Mouse (Mus musculus) cerebellum, adult 18-20 months (tissue): ENCODE data around the gene Med13.
"Not testable (repeated sequence)": the region's sequence is repeated elsewhere in the genome, so short reads cannot be mapped to it uniquely, and the experiment has no call there.

Source experiments
- DNase-seq, 2 experiments: peaks; one replicate each; pipeline ENCODE4 v3.0.0; 2021

Gene Med13

DNA sequence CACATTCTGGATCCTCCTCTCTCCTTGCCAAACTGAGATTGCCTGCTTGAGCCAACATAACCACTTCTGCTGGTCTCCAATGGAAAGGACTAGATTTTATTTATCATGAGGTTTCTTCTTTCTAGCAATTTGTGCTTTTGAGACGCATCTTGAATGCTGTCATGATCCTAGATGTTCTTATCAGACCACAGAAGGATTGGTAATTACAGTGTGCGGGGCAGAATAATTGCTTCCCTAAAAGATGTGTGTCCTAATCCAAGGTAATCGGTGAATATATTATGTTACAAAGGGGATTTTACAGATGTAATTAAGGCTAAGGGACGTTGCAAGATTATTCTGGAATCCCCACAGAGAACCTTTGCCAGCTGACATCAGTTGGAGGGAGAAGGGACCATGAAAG, 21.6 kb upstream of the Med13 start:
- DNase-seq: no peak

DNA sequence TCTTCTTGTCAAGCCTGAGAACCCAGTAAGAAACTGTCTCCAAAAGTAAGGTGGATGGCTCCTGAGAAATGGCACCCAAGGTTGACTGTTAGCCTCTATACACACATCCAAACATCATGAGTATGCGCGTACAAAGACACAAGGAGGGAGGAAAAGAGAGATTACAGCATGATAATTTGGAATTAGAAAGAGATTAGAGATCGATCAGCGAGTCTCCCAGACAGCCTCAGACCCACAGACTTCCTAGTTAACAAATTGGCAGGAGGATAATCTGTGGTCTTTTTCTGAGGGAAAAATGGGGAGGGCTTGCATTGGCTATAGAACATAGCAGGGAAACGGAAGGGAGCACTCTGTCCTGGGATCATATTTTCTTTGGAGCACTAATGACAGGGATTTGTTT, 20.4 kb upstream of the Med13 start:
- DNase-seq: no peak

DNA sequence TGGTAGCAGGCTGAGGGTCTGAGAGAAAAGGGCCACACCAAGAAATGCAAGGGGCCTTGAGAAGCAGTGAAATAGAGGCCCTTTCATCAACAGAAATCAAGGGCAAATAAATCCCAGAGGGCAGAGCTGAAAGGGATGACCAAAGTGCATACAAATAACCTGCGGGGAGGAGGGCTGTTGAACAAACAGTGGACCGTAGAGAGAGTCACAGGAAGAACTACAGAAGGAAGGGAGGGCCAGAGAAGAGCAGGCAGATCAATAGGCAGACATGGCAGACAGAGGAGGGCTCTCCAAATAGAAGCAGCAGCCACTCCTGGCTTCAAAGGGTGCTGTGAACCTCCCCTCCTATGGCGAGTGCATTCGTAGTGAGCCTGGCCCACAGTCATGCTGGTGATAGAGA, 19.3 kb upstream of the Med13 start:
- no peak for DNase-seq

DNA sequence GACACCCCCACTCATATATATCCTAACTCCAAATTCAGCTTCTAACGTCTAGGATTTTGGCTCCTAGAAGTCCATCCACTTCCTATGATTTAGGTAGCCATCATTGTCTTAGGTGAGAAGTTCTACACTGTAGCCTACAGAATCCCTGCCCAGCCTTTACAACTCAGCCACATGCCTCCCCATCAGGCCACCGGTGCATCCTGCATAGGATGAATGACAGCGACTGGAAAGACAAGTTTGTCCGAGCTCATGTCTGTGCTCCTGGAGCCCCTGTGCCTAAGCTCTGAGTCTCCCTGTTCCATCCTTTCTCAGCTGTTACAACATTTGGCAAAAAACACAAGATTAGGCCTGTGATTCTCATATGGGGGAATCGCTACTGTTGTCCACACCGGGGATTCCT, 17.7 kb upstream of the Med13 start:
- no peak for DNase-seq

DNA sequence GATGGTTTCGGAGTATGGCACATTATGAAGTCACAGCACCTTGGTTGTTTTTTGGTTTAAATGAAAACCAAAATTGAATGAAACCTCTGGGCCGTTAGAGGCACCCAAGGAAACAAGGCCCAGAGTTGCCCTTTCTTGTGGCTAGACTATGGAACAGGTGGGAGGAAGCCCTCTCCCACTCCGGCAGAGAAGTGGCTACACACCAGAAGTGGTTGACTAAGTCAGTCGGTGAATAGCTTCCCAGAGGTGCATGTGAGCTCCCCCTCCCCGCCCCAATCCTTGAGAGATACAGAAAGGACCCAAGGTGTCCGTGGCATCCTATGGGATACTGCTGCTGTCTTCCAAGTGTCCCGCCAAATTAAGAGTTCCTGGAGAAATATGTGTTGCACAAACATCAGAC, 13.9 kb upstream of the Med13 start:
- no peak for DNase-seq

DNA sequence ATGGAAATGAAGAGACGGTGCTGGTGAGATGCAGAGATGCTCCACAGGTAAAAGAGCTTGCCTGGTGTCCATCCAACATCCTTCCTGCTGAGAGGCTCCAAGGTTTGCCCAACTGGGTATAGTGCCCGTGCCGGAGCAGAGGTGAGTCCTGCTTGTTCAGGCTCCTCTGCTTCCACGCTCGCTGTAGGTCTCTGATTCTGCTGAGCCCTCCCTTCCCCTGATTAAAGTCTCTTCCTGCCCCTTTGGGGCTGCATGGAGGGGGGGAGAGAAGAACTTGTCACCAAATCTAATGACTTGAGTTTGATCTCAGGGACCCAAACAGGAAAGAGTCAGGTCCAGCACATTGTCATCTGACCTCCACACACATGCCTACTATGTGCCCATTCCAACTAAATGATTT, 12.5 kb upstream of the Med13 start:
- DNase-seq: no peak

DNA sequence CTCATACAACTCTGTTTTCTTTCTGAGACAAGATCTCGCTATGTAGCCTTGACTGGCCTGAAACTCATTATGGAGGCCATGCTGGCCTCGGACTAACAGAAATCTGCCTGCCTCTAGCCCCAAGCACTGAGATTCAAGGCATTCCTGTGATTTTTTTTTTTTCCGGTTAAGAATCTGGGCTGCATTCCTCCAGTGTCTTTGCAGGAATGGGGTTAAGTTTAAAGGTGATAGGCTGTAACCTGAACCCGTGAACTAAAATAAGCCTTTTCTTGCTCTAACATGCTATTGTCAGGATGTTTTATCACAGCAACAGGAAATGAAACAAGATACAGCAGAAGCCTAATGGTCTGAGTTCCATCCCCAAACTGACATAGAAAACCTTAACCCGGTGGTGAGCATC, 11.6 kb upstream of the Med13 start:
- no peak for DNase-seq

DNA sequence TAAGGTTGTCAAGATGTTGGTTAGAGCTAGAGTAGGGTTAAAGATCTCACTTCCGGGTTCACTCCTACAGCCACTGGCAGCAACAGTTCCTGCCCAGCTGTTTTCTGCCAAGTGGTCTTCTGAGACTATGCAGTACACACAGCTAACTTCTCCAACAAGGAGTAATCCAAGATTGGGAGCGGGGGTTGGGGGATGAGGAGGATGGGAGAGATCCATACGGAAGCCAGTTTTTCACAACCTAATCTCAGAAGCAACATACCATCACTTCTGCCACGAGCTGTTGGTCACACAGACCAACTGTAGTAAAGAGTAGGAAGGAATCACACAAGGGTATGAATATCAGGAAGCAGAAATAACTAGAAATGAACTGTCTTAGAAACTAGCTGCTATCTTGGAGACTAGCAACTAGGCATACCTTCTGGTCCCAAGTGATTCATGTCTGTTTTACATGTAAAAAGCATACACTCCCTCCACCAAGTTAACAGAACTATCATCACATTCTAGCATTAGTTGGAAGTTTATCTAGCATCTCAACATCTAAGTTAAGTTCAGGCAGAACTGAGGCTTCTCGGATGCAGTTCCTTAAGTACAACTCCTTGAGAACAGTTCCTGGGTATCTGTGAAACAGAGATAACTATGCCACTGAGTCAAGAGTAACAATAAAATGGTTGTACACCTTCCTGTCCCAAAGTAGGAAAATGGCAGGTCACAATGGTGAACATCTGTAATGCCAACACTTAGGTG, 7.5 kb upstream of the Med13 start:
- DNase-seq: no peak

DNA sequence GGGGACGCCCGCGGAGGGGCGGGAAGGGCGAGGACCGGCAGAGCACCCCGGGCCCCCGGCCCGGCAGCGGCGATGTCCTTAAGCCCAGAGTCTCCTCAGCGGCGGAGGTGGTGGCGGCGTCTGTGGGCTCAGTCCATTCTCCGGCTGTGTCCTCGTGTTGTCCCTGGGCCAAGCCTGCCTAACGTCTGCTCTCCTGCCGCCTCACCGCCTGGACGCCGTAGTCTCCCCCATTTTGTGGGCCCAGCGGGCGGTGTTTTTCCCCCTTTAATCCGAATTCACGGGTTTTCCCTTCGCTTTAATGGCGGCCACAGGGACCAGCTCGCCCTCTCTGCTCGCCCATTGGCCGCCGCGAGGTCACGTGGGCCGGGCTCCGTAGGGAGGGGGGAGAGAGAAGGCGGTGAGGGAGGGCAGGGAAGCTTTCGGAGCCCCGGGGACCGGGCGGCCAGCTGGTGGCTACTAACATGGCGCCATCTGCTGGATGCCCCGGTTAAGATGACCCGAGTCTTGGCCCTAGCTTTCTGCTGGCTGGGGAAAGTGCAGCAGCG, 654 bp upstream of the Med13 start:
- peak; percentile 99 to 100 for DNase-seq

DNA sequence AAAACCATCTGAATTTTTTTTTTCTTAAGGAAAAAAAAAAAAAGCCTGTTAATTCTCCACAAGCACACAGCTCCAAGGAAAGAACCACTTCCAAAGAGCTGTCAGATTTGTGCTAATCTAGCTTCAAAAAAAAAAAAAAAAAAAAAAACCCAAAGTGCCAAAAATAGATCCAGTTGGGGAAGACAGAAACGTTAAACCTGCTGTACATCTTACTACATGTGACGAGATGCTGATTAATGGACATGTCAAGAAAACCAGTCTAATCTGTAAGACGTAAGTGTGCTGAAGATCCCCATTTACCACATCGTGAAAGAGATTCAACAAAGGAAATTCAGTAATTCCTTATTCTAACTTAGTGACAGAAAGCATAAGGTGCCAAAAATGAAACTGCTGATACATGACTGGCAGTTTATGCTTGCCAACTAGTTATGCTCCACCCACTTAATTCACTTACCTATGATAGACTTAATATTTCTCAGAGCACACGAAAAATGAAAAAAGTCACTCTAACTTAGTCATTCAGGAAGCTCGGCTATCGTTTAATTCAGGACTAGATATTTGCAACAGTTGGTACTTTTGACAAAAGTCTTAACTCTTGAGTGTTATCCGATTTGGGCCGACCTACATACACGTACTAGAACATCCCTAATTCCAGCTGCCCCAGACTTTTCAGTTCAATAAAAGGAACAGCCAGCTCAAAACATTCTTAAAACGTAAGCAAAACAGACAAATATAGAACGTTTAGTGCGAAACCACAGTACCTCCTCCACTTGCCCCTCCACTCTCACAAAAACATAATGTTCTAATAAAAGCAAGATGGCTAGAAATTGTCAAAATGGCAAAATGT, 1.2 kb downstream of the Med13 start:
- DNase-seq: no peak

DNA sequence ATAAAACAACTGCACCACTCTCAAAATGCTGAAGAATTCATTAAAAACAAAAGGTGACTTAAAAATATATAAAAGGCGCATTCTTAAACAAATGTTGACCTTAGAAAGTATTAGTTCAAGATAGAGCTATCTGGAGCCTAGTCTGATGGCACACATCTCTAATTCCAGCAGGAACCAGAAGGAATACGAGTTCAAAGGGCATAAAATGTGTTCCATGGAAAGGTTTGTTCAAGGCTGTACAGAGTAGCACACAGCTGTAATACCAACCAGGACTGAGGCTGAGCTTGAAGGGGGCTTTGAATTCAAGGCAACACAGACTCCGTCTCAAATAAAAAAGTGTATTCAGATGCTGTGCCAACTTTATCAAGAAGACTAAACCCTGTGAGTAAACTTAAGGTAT, 3.8 kb downstream of the Med13 start:
- DNase-seq: no peak

DNA sequence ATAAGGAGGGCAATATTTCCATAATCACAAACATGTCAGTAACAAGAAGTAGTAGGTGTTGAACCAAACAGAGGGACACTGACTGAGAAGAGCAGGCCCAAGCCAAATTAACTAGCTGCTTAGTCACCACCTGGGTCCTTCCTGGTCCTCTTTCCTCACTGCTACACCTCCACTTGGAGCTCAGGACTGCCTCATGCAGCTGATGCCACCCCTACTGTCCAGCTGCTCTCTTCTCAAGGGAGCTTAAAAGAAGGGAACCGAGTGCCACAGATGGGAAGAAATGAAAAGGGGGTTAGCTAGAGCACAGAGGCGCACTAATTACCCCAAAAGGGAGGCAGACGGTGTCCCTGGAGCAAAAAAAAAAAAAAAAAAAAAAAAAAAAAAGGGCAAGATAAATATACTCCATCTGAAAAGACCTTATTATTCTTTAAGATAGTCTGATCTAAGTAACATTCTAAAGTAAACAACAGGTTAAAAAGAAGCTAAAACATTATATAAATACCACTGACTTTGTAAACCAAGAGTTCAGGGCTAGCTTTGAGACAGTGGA, 5.6 kb downstream of the Med13 start:
- peak in 1 of 2 experiments; percentile 3 for DNase-seq

DNA sequence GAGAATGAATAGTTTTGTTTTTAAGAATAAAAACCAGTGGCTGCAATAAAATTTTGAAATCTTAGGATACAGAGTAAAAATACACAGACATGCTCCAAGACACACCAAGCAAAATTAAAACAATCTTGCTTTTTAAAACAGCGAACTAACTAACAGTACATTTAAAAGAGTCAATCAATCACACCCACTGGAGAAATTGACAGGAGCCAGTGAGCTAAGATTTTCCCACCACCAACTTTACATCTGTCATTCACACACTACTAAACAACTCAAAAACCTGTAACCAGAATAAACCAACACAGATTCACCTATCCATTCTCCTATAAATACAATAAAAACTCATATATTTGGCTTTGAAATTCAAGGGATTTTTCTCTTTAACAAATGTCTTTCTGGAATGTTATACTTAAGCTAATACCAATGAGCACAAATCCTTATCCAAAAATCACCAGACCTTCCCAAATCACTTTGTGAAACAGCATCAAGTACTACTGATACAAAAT, 6.7 kb downstream of the Med13 start:
- no peak for DNase-seq

DNA sequence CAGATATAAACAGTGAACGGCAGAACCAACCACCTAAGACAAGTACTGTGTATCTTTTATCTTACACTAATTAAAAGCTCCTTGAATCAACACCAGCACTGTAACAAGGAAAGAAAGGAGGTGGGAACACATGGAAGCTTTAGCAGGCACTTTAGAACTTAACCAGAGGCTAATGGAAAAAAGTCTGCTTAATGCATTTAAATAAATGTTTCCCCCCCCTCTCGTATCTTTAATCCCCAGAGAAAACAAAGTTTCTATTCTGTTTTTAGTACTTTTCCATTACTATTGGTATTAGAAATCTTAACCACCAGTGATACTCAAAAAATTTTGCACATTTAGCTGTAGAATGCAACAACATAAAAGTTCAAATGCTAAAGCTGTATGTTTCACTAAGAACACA, 8.1 kb downstream of the Med13 start:
- no peak for DNase-seq

DNA sequence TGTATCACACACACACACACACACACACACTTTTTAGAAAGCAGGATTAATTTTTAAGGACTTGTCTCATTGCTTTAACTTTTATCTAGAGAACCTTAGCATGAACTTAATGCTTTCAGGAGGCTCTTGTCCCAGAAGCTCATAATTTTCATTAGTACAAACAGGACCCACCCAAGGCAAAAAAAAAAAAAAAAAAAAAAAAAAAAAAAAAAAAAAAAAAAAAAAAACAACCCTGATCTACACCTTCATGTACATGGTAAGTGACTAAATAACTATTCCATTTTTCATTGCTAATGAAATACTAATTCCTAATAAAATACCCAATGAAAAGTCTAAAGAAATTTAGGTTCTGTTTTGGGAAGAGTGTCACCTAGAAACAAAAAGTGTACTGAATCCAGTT, 8.5 kb downstream of the Med13 start:
- no peak for DNase-seq

DNA sequence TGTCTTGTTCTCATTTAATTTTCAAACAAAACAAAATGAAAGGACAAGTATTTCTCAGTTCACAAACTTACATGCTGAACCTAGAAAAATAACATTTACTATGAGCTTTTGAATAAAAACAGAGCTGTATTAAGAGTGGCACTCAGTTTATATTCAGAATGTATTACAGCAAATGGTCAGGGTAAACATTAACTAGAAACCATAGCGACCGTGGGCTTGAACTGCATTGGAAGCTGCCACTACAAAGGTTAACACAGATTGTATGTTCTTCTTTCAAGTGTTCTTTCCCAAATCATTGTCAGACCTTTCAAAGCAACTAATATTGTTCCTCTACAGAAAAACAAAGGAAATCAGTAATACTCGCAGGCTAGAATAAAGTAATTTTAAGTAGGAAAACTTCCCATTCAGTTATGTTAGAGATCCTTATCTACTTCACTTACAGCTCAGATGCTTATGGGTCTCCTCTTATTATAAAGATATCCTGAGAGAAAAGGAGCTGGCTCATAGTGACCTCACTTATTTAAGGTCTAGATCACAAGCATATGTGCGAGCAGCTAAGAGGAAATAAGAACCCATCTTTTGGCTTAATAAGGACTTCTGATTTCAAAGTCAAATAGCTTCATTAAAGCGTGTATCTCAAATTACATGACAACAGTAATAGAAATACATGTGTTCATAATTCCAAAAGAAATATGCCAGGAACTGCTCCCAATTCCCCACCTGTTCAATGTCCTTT, 9.8 kb downstream of the Med13 start:
- no peak for DNase-seq

DNA sequence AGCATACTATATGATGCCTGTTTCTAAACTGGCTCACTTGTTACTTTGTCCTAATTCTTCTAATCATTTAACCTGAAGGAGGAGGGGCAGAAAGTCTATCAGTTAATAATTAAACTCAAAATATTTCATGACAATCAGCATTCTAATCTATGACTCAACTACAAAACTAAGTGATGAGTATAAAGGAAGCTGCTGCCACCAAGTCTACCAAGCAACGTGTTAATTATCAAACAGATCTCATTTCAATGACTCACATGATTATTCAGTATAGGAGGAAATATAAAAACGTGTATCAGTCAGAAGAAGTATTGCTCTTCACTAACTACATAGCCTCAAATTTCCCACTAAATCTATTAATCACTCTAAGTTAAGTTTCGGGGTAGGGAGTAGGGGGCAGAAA, 10.9 kb downstream of the Med13 start:
- DNase-seq: no peak

DNA sequence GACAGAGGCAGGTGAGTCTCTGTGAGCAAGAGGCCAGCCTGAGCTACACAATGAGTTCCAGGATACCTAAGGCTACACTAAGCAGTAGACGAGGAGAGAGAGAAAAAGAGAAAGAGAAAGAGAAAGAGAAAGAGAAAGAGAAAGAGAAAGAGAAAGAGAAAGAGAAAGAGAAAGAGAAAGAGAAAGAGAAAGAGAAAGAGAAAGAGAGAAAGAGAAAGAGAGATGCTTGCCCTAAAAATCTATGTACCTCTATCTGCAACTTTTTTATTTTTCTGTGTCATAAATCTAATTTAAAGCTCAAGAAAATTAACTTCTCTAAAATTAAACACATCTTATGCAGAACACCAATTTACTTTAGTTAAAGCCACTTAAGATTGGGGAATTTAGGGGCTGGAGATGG, 12.5 kb downstream of the Med13 start:
- DNase-seq: not testable (repeated sequence)

DNA sequence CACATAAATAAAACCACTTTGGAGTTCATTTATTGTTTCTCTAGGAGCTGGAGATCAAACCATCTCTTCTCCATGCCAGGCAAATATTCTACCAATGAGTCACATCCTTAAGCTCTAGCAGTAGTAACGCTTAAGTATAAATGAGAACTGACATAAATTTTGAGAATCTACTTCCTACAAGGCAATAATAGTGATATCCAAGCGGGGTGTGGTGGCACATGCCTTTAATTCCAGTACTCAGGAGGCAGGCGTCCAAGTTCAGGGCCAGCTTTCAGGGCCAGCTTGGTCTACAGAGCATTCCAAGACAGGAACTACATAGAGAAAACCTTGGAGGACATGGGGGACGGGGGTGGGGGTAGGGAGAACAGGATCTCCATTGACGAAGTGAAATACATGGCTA, 33.2 kb downstream of the Med13 start:
- DNase-seq: no peak

DNA sequence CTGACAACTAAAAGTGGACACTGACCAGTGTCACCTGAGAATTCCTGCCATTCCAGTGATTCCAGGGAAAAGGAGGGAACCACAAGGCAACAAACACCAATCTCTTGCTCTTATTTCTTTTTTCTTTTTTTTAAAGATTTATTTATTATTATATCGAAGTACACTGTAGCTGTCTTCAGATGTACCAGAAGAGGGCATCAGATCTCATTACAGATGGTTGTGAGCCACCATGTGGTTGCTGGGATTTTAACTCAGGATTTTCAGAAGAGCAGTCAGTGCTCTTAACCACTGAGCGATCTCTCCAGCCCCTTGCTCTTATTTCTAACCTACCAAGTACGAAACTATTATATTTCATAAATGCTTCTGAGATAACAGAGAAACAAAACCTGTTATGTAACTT, 42.4 kb downstream of the Med13 start:
- DNase-seq: not testable (repeated sequence)

DNA sequence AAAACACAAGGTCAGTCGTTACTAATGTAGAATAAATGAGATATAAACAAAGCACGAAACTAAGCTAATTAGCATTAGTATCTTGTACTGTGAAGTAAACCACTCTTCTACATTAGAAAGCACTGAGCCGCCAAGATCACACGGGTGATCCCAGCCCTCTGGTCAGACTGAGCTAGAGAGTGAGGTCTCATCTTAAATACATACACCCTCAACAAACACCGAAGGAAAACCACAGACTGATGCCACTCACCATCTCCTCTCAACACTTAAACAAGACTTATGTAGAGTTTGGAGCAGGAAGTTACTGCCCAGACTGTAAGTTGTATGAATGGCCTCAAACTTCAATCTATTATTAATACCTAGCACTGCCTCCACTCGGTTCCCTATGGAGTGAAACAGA, 47.1 kb downstream of the Med13 start:
- no peak for DNase-seq

DNA sequence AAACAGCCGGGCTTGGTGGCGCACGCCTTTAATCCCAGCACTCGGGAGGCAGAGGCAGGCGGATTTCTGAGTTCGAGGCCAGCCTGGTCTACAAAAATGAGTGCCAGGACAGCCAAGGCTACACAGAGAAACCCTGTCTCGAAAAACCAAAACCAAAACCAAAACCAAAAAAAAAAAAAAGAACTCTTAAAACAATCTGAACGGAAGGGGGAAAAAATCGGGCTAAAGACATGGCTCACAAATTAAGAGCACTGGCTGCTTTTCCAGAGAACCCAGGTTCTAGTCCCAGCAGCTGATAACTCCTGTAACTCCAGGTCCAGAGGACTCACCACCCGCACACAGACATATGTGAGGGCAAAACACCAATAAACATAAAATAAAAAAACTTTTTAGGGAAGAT, 65.2 kb downstream of the Med13 start:
- not testable (repeated sequence) for DNase-seq

DNA sequence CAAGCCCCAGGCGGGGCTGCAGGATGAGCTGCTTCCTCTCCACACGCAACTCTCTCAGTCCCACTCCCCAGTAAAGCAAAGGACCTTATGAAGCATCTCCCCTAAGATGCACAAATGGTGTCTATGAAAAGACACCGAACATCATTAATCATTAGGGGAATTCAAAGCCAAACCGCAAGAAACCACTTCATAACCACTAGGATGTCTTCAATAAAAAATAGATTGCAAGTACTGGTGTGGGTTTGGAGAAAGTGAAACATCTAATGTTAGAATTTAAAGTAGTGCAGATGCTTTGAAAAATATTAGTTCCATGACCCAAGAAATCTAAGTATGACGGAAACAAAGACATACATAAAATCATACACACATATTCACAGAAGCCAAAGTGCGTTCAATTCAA, 65.7 kb downstream of the Med13 start:
- no peak for DNase-seq
